Mouse (Mus musculus) ZHBTc4 (cell line): ENCODE results near the gene Akr1cl.
"Not testable (repeated sequence)": the region's sequence is repeated elsewhere in the genome, so short reads cannot be mapped to it uniquely, and the experiment has no call there.

Experiments
- DNase-seq: peaks from one replicate; pipeline ENCODE4 v3.0.0-alpha.2; 2011; ENCODE audit warnings: low read depth, low spot score

Akr1cl gene

GRCm38 (mm10) chr1:65032641-65033040 lies at the start of gene Akr1cl:
Gene Akr1cl (minus strand): TSS chr1:65032759.
- no peak for DNase-seq

GRCm38 (mm10) chr1:65082188-65082587 lies 49.6 kb upstream of the Akr1cl start, which contains the start of gene Crygb:
Gene Crygb (minus strand): TSS chr1:65082288.
- DNase-seq, result no peak

GRCm38 (mm10) chr1:65075607-65076006 lies 43.0 kb upstream of the Akr1cl start:
- DNase-seq, result peak; percentile 35

GRCm38 (mm10) chr1:65073589-65073988 lies 41.0 kb upstream of the Akr1cl start, which contains the start of gene Crygc:
Gene Crygc (minus strand): TSS chr1:65073689.
- DNase-seq, result no peak

GRCm38 (mm10) chr1:65067842-65068241 lies 35.3 kb upstream of the Akr1cl start:
- DNase-seq, result peak; percentile 77

- DNase-seq, result no peak
Measured at GRCm38 (mm10) chr1:65064201-65064600, 31.6 kb upstream of the Akr1cl start.

GRCm38 (mm10) chr1:65063352-65063751 lies 30.8 kb upstream of the Akr1cl start, which contains the start of gene Crygd:
Gene Crygd (minus strand): TSS chr1:65063452.
- DNase-seq, result no peak

- peak; percentile 53 for DNase-seq
Measured at GRCm38 (mm10) chr1:65052140-65052539, 19.6 kb upstream of the Akr1cl start.

GRCm38 (mm10) chr1:65051696-65052095 lies 19.1 kb upstream of the Akr1cl start:
- DNase-seq, result peak; percentile 55

GRCm38 (mm10) chr1:65050952-65051351 lies 18.4 kb upstream of the Akr1cl start, which contains the start of gene Cryge:
Gene Cryge (minus strand): TSS chr1:65051149.
- not testable (repeated sequence) for DNase-seq

GRCm38 (mm10) chr1:65048781-65049180 lies 16.2 kb upstream of the Akr1cl start:
- DNase-seq, result peak; percentile 52

GRCm38 (mm10) chr1:65046401-65047109 lies 14.0 kb upstream of the Akr1cl start:
- peak; percentile 47 for DNase-seq

GRCm38 (mm10) chr1:65043433-65043832 lies 10.9 kb upstream of the Akr1cl start:
- DNase-seq, result no peak

- DNase-seq, result no peak
Measured at GRCm38 (mm10) chr1:65041837-65042236, 9.3 kb upstream of the Akr1cl start.

- DNase-seq, result peak; percentile 83
Measured at GRCm38 (mm10) chr1:65040806-65041205, 8.2 kb upstream of the Akr1cl start.

GRCm38 (mm10) chr1:65039679-65040078 lies 7.1 kb upstream of the Akr1cl start:
- no peak for DNase-seq

GRCm38 (mm10) chr1:65037542-65037941 lies 5.0 kb upstream of the Akr1cl start:
- peak; percentile 90 for DNase-seq

GRCm38 (mm10) chr1:65035513-65035912 lies 3.0 kb upstream of the Akr1cl start:
- no peak for DNase-seq

- DNase-seq, result no peak
Measured at GRCm38 (mm10) chr1:65028206-65028605, 4.4 kb downstream of the Akr1cl start.

GRCm38 (mm10) chr1:65012726-65013125 lies 19.8 kb downstream of the Akr1cl start:
- DNase-seq, result peak; percentile 64

GRCm38 (mm10) chr1:65010153-65010552 lies 22.4 kb downstream of the Akr1cl start:
- peak; percentile 92 for DNase-seq

- DNase-seq, result no peak
Measured at GRCm38 (mm10) chr1:65005575-65005974, 27.0 kb downstream of the Akr1cl start.

GRCm38 (mm10) chr1:65004526-65004925 lies 28.0 kb downstream of the Akr1cl start:
- DNase-seq, result no peak
